Mouse (Mus musculus) heart, adult 2 months (tissue): ENCODE results near the gene Tcf20. TPM values are rescaled to one million over a fixed set of nuclear protein-coding genes. Genes with fewer than 3 reads are reported as not detected.

ENCODE experiments used
- DNase-seq, 2 experiments: peaks; one replicate each; pipeline ENCODE4 v3.0.0; 2021
- H3K27ac ChIP-seq: fragments of 200-600 bp; 2 replicates; pipeline ENCODE4 v1.8.1; 2022
- H3K27me3 ChIP-seq: fragments of 200-500 bp; 2 replicates; pipeline ENCODE4 v1.6.1; 2012; ENCODE audit warnings: mild to moderate bottlenecking, low read length, inconsistent platforms, mixed read lengths; ENCODE audit not compliant: control insufficient read depth, insufficient read depth
- H3K36me3 ChIP-seq: fragments of 200-500 bp; 2 replicates; pipeline ENCODE4 v1.6.1; 2012; ENCODE audit warnings: low read length, inconsistent platforms; ENCODE audit not compliant: control insufficient read depth, insufficient read depth
- H3K4me1 ChIP-seq: fragments of 200-500 bp; 2 replicates; pipeline ENCODE4 v1.6.1; 2011; ENCODE audit warnings: low read length; ENCODE audit not compliant: control insufficient read depth, insufficient read depth
- H3K4me3 ChIP-seq: fragments of 200-600 bp; 2 replicates; pipeline ENCODE4 v1.8.1; 2022
- H3K79me2 ChIP-seq: fragments of 200-500 bp; replicated peaks from 2 replicates; pipeline ENCODE4 v1.6.1; 2012; ENCODE audit warnings: mild to moderate bottlenecking, inconsistent platforms, low read length, moderate library complexity, mixed read lengths; ENCODE audit not compliant: control insufficient read depth, insufficient read depth
- H3K9ac ChIP-seq: fragments of 200-500 bp; 2 replicates; pipeline ENCODE4 v1.6.1; 2012; ENCODE audit warnings: low read depth, mild to moderate bottlenecking, control low read depth, inconsistent platforms, low read length, mixed read lengths
- CTCF ChIP-seq: fragments of 200-600 bp; IDR thresholded peaks from 2 replicates; pipeline ENCODE4 v1.8.1; 2022; ENCODE audit warnings: antibody characterized with exemption, mild to moderate bottlenecking, moderate library complexity
- EP300 ChIP-seq: fragments of 200-500 bp; IDR thresholded peaks from 2 replicates; pipeline ENCODE4 v1.6.1; 2011; ENCODE audit warnings: low read depth, low read length, control low read depth; ENCODE audit not compliant: insufficient read depth
- POLR2A ChIP-seq: fragments of 200-500 bp; IDR thresholded peaks from 2 replicates; pipeline ENCODE4 v1.6.1; 2011; ENCODE audit warnings: mild to moderate bottlenecking, low read depth, low read length, control low read depth; ENCODE audit not compliant: insufficient read depth
- WGBS: fragments of 180-500 bp; shearing (Covaris S2); methylation state at CpG from one replicate; pipeline ENCODE4 v1.1.7; 2018; 5-methylcytosine and 5-hydroxymethylcytosine counted together
- intact Hi-C: fragments of 180-260 bp; cut with DNase I; formaldehyde crosslinking; loops from one replicate; pipeline ENCODE4 v1.15.1; 2025
- polyA plus RNA-seq: library from polyadenylated mRNA; depleted of rRNA; stranded (reverse); fragments of >200 nt; gene quantifications from 2 replicates; pipeline ENCODE4 v1.2.3, GENCODE M21; 2012
- total RNA-seq, 2 experiments: library from RNA; stranded (reverse); gene quantifications; 2 replicates each; pipeline ENCODE4 v1.2.3; 2021

The Tcf20 gene
- total and polyA plus RNA-seq, 3 experiments = 6.6 to 60.8 (median 60.1) TPM

DNA sequence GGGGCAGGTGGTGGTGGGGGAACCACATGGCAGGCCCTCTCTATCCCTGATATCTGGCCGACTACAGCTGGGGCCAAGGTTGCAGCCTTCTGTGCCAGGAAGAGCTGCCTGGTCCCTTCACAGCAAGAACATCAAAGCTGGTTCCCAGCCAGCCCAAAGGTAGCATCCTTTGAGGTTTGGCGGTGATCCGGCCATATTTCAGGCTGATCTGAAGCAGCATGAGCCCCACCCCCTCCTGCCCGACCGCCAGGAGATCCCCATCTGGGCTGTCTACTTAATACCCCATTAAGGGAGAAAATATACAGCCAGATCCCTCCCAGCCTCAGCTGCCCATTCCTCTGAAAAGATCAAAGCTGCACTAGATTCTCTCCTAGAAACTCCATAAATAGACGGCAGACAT, 59.6 kb downstream of the Tcf20 start:
- Histone ChIP-seq H3K4me1 (no peaks in the 10 kb centered on the region), H3K36me3 (no peaks in the 10 kb centered on the region), H3K4me3 (no peak overlapping the region), H3K9ac (no peak overlapping the region), H3K79me2 (no peaks in the 10 kb centered on the region), H3K27ac (no peak overlapping the region), H3K27me3 (peaks cover 2% of the 10 kb centered on the region; the same call in 1 of the 2 replicates)
- no peak for DNase-seq
- no peak for TF ChIP-seq CTCF
- no peak for TF ChIP-seq EP300
- no peak for TF ChIP-seq POLR2A
- WGBS = 40% methylated on average over 6 of the region's 6 CpGs
- intact Hi-C loops = no loop called here

DNA sequence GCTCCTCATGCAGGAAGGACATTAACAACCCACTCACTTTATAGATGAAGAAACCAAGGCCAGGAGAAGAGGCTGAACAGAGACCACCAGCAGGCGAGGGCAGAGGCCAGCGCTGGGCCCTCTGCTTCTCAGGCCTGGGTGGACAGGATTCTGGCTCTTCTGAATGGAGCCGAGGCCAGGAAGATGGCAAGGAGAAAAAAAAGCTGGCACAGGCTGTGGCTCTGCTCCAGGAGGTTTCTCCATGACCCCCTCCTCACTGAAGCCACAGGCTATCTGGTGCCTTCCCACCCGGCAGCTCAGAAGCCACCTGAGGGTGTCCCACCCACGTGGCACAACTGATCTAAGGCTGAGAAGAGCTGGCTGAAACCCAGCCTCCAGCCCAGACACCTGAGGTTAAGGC, 60.6 kb downstream of the Tcf20 start:
- TF ChIP-seq POLR2A (no peak), EP300 (no peak), CTCF (no peak)
- no peaks in the 10 kb centered on the region for H3K79me2 ChIP-seq
- no peaks in the 10 kb centered on the region for H3K36me3 ChIP-seq
- H3K27ac ChIP-seq = no peak overlapping the region
- intact Hi-C loops = no loop called here
- WGBS = 75% methylated on average over 5 of the region's 5 CpGs
- no peak overlapping the region for H3K9ac ChIP-seq
- no peaks in the 10 kb centered on the region for H3K4me1 ChIP-seq
- H3K27me3 ChIP-seq = peaks cover 2% of the 10 kb centered on the region; the same call in 1 of the 2 replicates
- no peak overlapping the region for H3K4me3 ChIP-seq
- DNase-seq = no peak

DNA sequence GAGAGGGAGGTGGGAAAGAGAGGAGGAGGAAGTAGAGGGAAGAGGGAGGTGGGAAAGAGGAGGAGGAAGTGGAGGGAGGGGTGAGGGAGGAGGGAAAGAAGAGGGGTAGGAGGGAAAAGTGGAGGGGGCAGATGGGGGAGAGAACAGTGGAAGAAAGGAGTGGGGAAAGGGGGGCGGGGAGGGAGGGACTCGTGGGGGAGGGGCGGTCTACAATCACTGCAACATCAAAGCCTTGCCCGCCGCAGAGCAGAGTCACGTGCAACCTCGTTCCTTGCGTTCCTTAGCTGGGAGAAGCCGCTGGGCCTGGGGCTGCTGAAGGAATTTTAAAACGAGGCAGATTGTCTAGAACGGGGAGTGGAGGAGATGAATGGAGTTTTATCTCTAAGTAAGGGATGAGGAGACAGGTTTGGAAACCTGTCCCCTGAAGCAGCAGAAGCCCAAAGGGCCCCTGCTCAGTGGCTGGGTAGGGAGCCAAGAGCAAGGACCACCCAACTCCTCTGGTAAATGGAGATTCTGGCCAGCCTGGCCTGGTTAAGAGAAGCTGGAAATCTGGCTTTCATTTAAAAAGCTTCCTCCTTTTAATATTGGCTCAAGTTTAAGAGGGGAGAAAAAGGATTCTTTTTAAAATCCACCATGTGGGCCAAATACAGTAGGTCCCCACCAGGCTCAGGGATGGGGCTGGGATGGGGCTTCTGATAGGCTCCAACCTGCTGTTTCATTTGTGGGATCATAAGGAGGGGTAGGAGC, 62.8 kb downstream of the Tcf20 start:
- no peak for DNase-seq
- no peak overlapping the region for H3K27ac ChIP-seq
- H3K36me3 ChIP-seq = no peaks in the 10 kb centered on the region
- H3K4me3 ChIP-seq = no peak overlapping the region
- intact Hi-C loops = no loop called here
- no peaks in the 10 kb centered on the region for H3K79me2 ChIP-seq
- H3K27me3 ChIP-seq = peaks cover 2% of the 10 kb centered on the region; the same call in 1 of the 2 replicates
- TF ChIP-seq EP300 (no peak), POLR2A (no peak), CTCF (no peak)
- no peaks in the 10 kb centered on the region for H3K4me1 ChIP-seq
- WGBS = 19% methylated on average over 10 of the region's 11 CpGs
- H3K9ac ChIP-seq = no peak overlapping the region

DNA sequence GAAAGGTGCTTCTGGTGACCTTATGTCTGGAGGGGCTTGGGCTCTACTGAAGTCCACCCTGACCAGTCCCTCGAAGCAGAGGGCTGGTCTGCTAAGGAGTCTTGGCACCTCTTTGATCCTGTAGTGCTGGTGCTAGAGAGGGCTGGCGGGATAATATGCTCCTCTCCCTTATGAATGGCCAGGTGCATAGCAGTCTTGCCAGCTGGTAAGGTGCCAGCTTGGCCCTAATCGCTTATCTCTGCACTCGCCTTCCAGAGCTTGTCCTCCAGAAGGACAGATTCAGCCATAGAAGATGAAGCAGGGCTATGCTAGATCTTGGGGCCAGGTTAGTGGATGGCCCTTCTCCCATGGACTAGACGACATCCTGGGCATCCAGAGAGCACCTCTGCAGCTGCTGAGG, 64.1 kb downstream of the Tcf20 start:
- Histone ChIP-seq H3K27me3 (peaks cover 2% of the 10 kb centered on the region; the same call in 1 of the 2 replicates), H3K4me1 (no peaks in the 10 kb centered on the region), H3K4me3 (no peak overlapping the region), H3K27ac (no peak overlapping the region), H3K9ac (no peak overlapping the region), H3K36me3 (no peaks in the 10 kb centered on the region), H3K79me2 (no peaks in the 10 kb centered on the region)
- no peak for DNase-seq
- intact Hi-C loops = no loop called here
- 30% methylated on average over 5 of the region's 5 CpGs for WGBS
- TF ChIP-seq EP300 = no peak
- TF ChIP-seq POLR2A = no peak
- no peak for TF ChIP-seq CTCF

DNA sequence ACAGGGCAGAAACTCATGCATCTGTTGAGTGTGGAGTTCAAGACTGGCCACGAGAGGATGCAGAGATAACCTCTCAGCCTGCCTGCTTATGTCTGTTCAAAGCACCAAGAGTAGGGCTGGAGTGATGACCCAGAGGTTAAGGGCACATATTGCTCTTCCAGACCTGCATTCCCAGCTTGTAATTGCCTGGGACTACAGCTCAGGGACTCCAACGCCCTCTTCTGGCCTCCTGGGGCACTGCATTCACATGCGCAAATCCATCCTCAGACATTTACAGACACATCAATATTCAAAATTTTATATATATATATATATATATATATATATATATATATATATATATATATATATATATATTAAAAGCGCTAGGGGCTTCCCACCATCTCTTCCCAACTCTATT, 64.9 kb downstream of the Tcf20 start:
- 50% methylated on average over 4 of the region's 4 CpGs for WGBS
- H3K4me1 ChIP-seq = no peaks in the 10 kb centered on the region
- H3K4me3 ChIP-seq = no peak overlapping the region
- H3K36me3 ChIP-seq = no peaks in the 10 kb centered on the region
- no peak for DNase-seq
- intact Hi-C loops = no loop called here
- H3K79me2 ChIP-seq = no peaks in the 10 kb centered on the region
- H3K27ac ChIP-seq = no peak overlapping the region
- H3K9ac ChIP-seq = no peak overlapping the region
- H3K27me3 ChIP-seq = peaks cover 2% of the 10 kb centered on the region; the same call in 1 of the 2 replicates
- TF ChIP-seq EP300 (no peak), CTCF (peak; percentile 34), POLR2A (no peak)

GRCm38 (mm10) chr15:82922052-82922451, 65.6 kb downstream of the Tcf20 start:
- H3K36me3 ChIP-seq = no peaks in the 10 kb centered on the region
- H3K9ac ChIP-seq = no peak overlapping the region
- WGBS = 5% methylated on average over 12 of the region's 12 CpGs
- H3K27me3 ChIP-seq = peaks cover 2% of the 10 kb centered on the region; the same call in 1 of the 2 replicates
- DNase-seq = peak; percentile 75 to 81
- no peaks in the 10 kb centered on the region for H3K4me1 ChIP-seq
- H3K27ac ChIP-seq = no peak overlapping the region
- TF ChIP-seq POLR2A = no peak
- TF ChIP-seq CTCF = no peak
- TF ChIP-seq EP300 = no peak
- H3K4me3 ChIP-seq = no peak overlapping the region
- H3K79me2 ChIP-seq = no peaks in the 10 kb centered on the region
- intact Hi-C loops = no loop called here
